Mouse (Mus musculus): Measurements from ENCODE around the gene Lcn8. TPM values are rescaled to one million over a fixed set of nuclear protein-coding genes. Genes with fewer than 3 reads are reported as not detected.

The Lcn8 gene
- polyA plus RNA-seq, 1 experiment from 2014 or later: not detected

GRCm38 (mm10) chr2:25625986-25626385 is 26.9 kb upstream of the Lcn8 start:
- Histone ChIP-seq H3K36me3 (ENCODE audit: control insufficient read depth, insufficient read depth, low read length) (no peaks in the 10 kb centered on the region), H3K9me3 (replicated peaks; ENCODE audit: control insufficient read depth, low read length) (no peaks in the 10 kb centered on the region), H3K27ac (ENCODE audit: low read depth, low read length) (no peak overlapping the region), H3K4me2 (ENCODE audit: low read length) (no peak overlapping the region), H3K27me3 (replicated peaks; ENCODE audit: control insufficient read depth, insufficient read depth, low read length) (no peaks in the 10 kb centered on the region), H3K4me1 (ENCODE audit: control insufficient read depth, insufficient read depth, low read length) (peaks cover 7% of the 10 kb centered on the region; the same call in 1 of the 2 replicates), H3K4me3 (ENCODE audit: low read depth, low read length) (no peak overlapping the region), H3K9ac (ENCODE audit: low read length) (no peak overlapping the region)
- no peak for DNase-seq (ENCODE audit: low spot score)
- no peak for ATAC-seq
- 86% methylated on average over 5 of the region's 5 CpGs for WGBS

- H3K4me1 ChIP-seq (ENCODE audit: control insufficient read depth, insufficient read depth, low read length): no peaks in the 10 kb centered on the region
- H3K9ac ChIP-seq (ENCODE audit: low read length): no peak within 1 kb of the TSS
- no peaks in the 10 kb centered on the region for H3K36me3 ChIP-seq (ENCODE audit: control insufficient read depth, insufficient read depth, low read length)
- H3K4me2 ChIP-seq (ENCODE audit: low read length): no peak within 1 kb of the TSS
- H3K4me3 ChIP-seq (ENCODE audit: low read depth, low read length): no peak within 1 kb of the TSS
- WGBS: 86% methylated on average over 6 of the region's 6 CpGs
- no peaks in the 10 kb centered on the region for H3K9me3 ChIP-seq (replicated peaks; ENCODE audit: control insufficient read depth, low read length)
- H3K27ac ChIP-seq (ENCODE audit: low read depth, low read length): no peak within 1 kb of the TSS
- ATAC-seq: no peak
- H3K27me3 ChIP-seq (replicated peaks; ENCODE audit: control insufficient read depth, insufficient read depth, low read length): no peaks in the 10 kb centered on the region
- DNase-seq (ENCODE audit: low spot score): no peak
Measured at GRCm38 (mm10) chr2:25627811-25628210, 25.1 kb upstream of the Lcn8 start, which contains the start of gene Fcna. TSS of gene Fcna (minus strand) at chr2:25628030.

- Histone ChIP-seq H3K4me3 (ENCODE audit: low read depth, low read length) (no peak overlapping the region), H3K4me1 (ENCODE audit: control insufficient read depth, insufficient read depth, low read length) (no peaks in the 10 kb centered on the region), H3K9ac (ENCODE audit: low read length) (no peak overlapping the region), H3K9me3 (replicated peaks; ENCODE audit: control insufficient read depth, low read length) (no peaks in the 10 kb centered on the region), H3K27ac (ENCODE audit: low read depth, low read length) (no peak overlapping the region), H3K36me3 (ENCODE audit: control insufficient read depth, insufficient read depth, low read length) (no peaks in the 10 kb centered on the region), H3K27me3 (replicated peaks; ENCODE audit: control insufficient read depth, insufficient read depth, low read length) (no peaks in the 10 kb centered on the region), H3K4me2 (ENCODE audit: low read length) (no peak overlapping the region)
- whole genome bisulfite sequencing: 67% methylated on average over 4 of the region's 4 CpGs
- ATAC-seq (no peak), DNase-seq (ENCODE audit: low spot score) (no peak)
Measured at GRCm38 (mm10) chr2:25628738-25629137, 24.2 kb upstream of the Lcn8 start.

- H3K4me3 ChIP-seq (ENCODE audit: low read depth, low read length): no peak overlapping the region
- no peak overlapping the region for H3K4me2 ChIP-seq (ENCODE audit: low read length)
- no peak overlapping the region for H3K9ac ChIP-seq (ENCODE audit: low read length)
- H3K27ac ChIP-seq (ENCODE audit: low read depth, low read length): no peak overlapping the region
- ATAC-seq (no peak), DNase-seq (ENCODE audit: low spot score) (no peak)
- no peaks in the 10 kb centered on the region for H3K36me3 ChIP-seq (ENCODE audit: control insufficient read depth, insufficient read depth, low read length)
- no peaks in the 10 kb centered on the region for H3K9me3 ChIP-seq (replicated peaks; ENCODE audit: control insufficient read depth, low read length)
- H3K4me1 ChIP-seq (ENCODE audit: control insufficient read depth, insufficient read depth, low read length): no peaks in the 10 kb centered on the region
- no peaks in the 10 kb centered on the region for H3K27me3 ChIP-seq (replicated peaks; ENCODE audit: control insufficient read depth, insufficient read depth, low read length)
- WGBS: 91% methylated on average over 3 of the region's 3 CpGs
Measured at GRCm38 (mm10) chr2:25633616-25634015, 19.3 kb upstream of the Lcn8 start.

- no peaks in the 10 kb centered on the region for H3K9me3 ChIP-seq (replicated peaks; ENCODE audit: control insufficient read depth, low read length)
- H3K4me2 ChIP-seq (ENCODE audit: low read length): no peak overlapping the region
- H3K36me3 ChIP-seq (ENCODE audit: control insufficient read depth, insufficient read depth, low read length): no peaks in the 10 kb centered on the region
- H3K4me3 ChIP-seq (ENCODE audit: low read depth, low read length): no peak overlapping the region
- 27% methylated on average over 1 of the region's 1 CpGs for WGBS
- ATAC-seq (no peak), DNase-seq (ENCODE audit: low spot score) (no peak)
- no peak overlapping the region for H3K27ac ChIP-seq (ENCODE audit: low read depth, low read length)
- H3K9ac ChIP-seq (ENCODE audit: low read length): no peak overlapping the region
- no peaks in the 10 kb centered on the region for H3K27me3 ChIP-seq (replicated peaks; ENCODE audit: control insufficient read depth, insufficient read depth, low read length)
- H3K4me1 ChIP-seq (ENCODE audit: control insufficient read depth, insufficient read depth, low read length): no peaks in the 10 kb centered on the region
Measured at GRCm38 (mm10) chr2:25634046-25634445, 18.9 kb upstream of the Lcn8 start.

GRCm38 (mm10) chr2:25639890-25640289 is 13.0 kb upstream of the Lcn8 start:
- H3K4me1 ChIP-seq (ENCODE audit: control insufficient read depth, insufficient read depth, low read length): no peaks in the 10 kb centered on the region
- H3K36me3 ChIP-seq (ENCODE audit: control insufficient read depth, insufficient read depth, low read length): no peaks in the 10 kb centered on the region
- ATAC-seq (no peak), DNase-seq (ENCODE audit: low spot score) (peak; percentile 59)
- no peak overlapping the region for H3K27ac ChIP-seq (ENCODE audit: low read depth, low read length)
- H3K9me3 ChIP-seq (replicated peaks; ENCODE audit: control insufficient read depth, low read length): no peaks in the 10 kb centered on the region
- WGBS: 15% methylated on average over 6 of the region's 6 CpGs
- H3K9ac ChIP-seq (ENCODE audit: low read length): no peak overlapping the region
- H3K4me3 ChIP-seq (ENCODE audit: low read depth, low read length): no peak overlapping the region
- H3K4me2 ChIP-seq (ENCODE audit: low read length): no peak overlapping the region
- H3K27me3 ChIP-seq (replicated peaks; ENCODE audit: control insufficient read depth, insufficient read depth, low read length): no peaks in the 10 kb centered on the region

GRCm38 (mm10) chr2:25654502-25654901 is 1.6 kb downstream of the Lcn8 start:
- Histone ChIP-seq H3K9ac (ENCODE audit: low read length) (no peak overlapping the region), H3K4me3 (ENCODE audit: low read depth, low read length) (no peak overlapping the region), H3K27me3 (replicated peaks; ENCODE audit: control insufficient read depth, insufficient read depth, low read length) (no peaks in the 10 kb centered on the region), H3K36me3 (ENCODE audit: control insufficient read depth, insufficient read depth, low read length) (no peaks in the 10 kb centered on the region), H3K4me1 (ENCODE audit: control insufficient read depth, insufficient read depth, low read length) (no peaks in the 10 kb centered on the region), H3K4me2 (ENCODE audit: low read length) (no peak overlapping the region), H3K27ac (ENCODE audit: low read depth, low read length) (no peak overlapping the region), H3K9me3 (replicated peaks; ENCODE audit: control insufficient read depth, low read length) (no peaks in the 10 kb centered on the region)
- 88% methylated on average over 1 of the region's 1 CpGs for WGBS
- DNase-seq (ENCODE audit: low spot score) (no peak), ATAC-seq (no peak)

GRCm38 (mm10) chr2:25656691-25657090 is 3.8 kb downstream of the Lcn8 start:
- Histone ChIP-seq H3K27ac (ENCODE audit: low read depth, low read length) (no peak overlapping the region), H3K9ac (ENCODE audit: low read length) (no peak overlapping the region), H3K9me3 (replicated peaks; ENCODE audit: control insufficient read depth, low read length) (no peaks in the 10 kb centered on the region), H3K27me3 (replicated peaks; ENCODE audit: control insufficient read depth, insufficient read depth, low read length) (no peaks in the 10 kb centered on the region), H3K36me3 (ENCODE audit: control insufficient read depth, insufficient read depth, low read length) (no peaks in the 10 kb centered on the region), H3K4me1 (ENCODE audit: control insufficient read depth, insufficient read depth, low read length) (no peaks in the 10 kb centered on the region), H3K4me3 (ENCODE audit: low read depth, low read length) (no peak overlapping the region), H3K4me2 (ENCODE audit: low read length) (no peak overlapping the region)
- no peak for DNase-seq (ENCODE audit: low spot score)
- 84% methylated on average over 4 of the region's 4 CpGs for WGBS
- no peak for ATAC-seq

- Histone ChIP-seq H3K4me2 (ENCODE audit: low read length) (no peak overlapping the region), H3K9me3 (replicated peaks; ENCODE audit: control insufficient read depth, low read length) (no peaks in the 10 kb centered on the region), H3K27me3 (replicated peaks; ENCODE audit: control insufficient read depth, insufficient read depth, low read length) (no peaks in the 10 kb centered on the region), H3K9ac (ENCODE audit: low read length) (no peak overlapping the region), H3K27ac (ENCODE audit: low read depth, low read length) (no peak overlapping the region), H3K4me3 (ENCODE audit: low read depth, low read length) (no peak overlapping the region), H3K36me3 (ENCODE audit: control insufficient read depth, insufficient read depth, low read length) (no peaks in the 10 kb centered on the region), H3K4me1 (ENCODE audit: control insufficient read depth, insufficient read depth, low read length) (no peaks in the 10 kb centered on the region)
- WGBS: 75% methylated on average over 4 of the region's 4 CpGs
- DNase-seq (ENCODE audit: low spot score) (peak; percentile 1), ATAC-seq (no peak)
Measured at GRCm38 (mm10) chr2:25657246-25657645, 4.3 kb downstream of the Lcn8 start.
